Mouse (Mus musculus) neural tube, embryonic 15.5 days (tissue): ENCODE measurements around the gene Dand5. TPM values are rescaled to one million over a fixed set of nuclear protein-coding genes. Genes with fewer than 3 reads are reported as not detected.

ENCODE experiments used
- ATAC-seq: fragments of 200-750 bp; cut with Nextera tagmentation; 2 replicates; pipeline ENCODE4 v1.8.0; 2017; ENCODE audit warnings: mild to moderate bottlenecking, moderate TSS enrichment, moderate library complexity; ENCODE audit not compliant: low FRiP score
- H3K27ac ChIP-seq: fragments of 300-500 bp; sonication (generic); replicated peaks from 2 replicates; pipeline ENCODE4 v1.5.1; 2015; ENCODE audit warnings: mild to moderate bottlenecking, inconsistent platforms
- H3K27me3 ChIP-seq: fragments of 300-500 bp; sonication (generic); replicated peaks from 2 replicates; pipeline ENCODE4 v1.6.1; 2015; ENCODE audit warnings: inconsistent platforms
- H3K36me3 ChIP-seq: fragments of 300-500 bp; sonication (generic); 2 replicates; pipeline ENCODE4 v1.6.1; 2015; ENCODE audit warnings: inconsistent platforms
- H3K4me1 ChIP-seq: fragments of 300-500 bp; sonication (generic); 2 replicates; pipeline ENCODE4 v1.6.1; 2015; ENCODE audit warnings: inconsistent platforms
- H3K4me2 ChIP-seq: fragments of 300-500 bp; sonication (generic); 2 replicates; pipeline ENCODE4 v1.6.1; 2015; ENCODE audit warnings: inconsistent platforms, mild to moderate bottlenecking, moderate library complexity
- H3K4me3 ChIP-seq: fragments of 300-500 bp; sonication (generic); replicated peaks from 2 replicates; pipeline ENCODE4 v1.5.1; 2015; ENCODE audit warnings: mild to moderate bottlenecking, inconsistent platforms
- H3K9ac ChIP-seq: fragments of 300-500 bp; sonication (generic); replicated peaks from 2 replicates; pipeline ENCODE4 v1.6.1; 2015; ENCODE audit warnings: mild to moderate bottlenecking, inconsistent platforms
- H3K9me3 ChIP-seq: fragments of 300-500 bp; sonication (generic); replicated peaks from 2 replicates; pipeline ENCODE4 v1.6.1; 2016; ENCODE audit warnings: inconsistent platforms
- WGBS: fragments of 180-500 bp; shearing (Covaris S2); methylation state at CpG from one replicate; pipeline ENCODE4 v1.1.7; 2015; ENCODE audit warnings: mixed read lengths; 5-methylcytosine and 5-hydroxymethylcytosine counted together
- polyA plus RNA-seq: library from polyadenylated mRNA; unstranded; fragments of >200 nt; fragmentation: Nextera tagmentation; extraction: Ambion mirVana; gene quantifications from 2 replicates; pipeline ENCODE4 v1.2.1, GENCODE M21; 2015

Dand5 gene
- polyA plus RNA-seq, 1 experiment from 2014 or later, result 17.2 TPM

DNA sequence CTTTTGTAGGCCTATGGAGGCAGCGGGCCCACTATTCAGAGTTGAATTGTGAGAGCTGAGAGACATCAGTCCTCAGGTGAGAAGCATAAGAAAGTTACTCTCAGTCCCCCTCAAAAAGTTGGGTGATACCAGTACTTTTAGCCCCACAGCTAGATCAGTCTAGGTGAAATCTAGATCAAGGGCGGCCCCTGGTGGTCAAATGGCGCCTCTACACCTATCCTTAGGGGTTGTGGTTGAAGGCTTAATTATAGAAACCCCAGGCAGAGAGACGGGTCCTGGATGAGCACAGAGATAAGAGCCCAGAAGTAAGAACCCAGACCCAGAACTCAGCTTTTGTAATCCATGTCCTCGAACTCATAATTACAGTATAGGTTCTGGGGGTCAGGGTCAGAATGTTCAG lies 9.6 kb downstream of the Dand5 start:
- Histone ChIP-seq H3K36me3 (no peaks in the 10 kb centered on the region), H3K4me3 (no peak overlapping the region), H3K9ac (no peak overlapping the region), H3K4me1 (peaks cover 33% of the 10 kb centered on the region), H3K27me3 (peaks cover 8% of the 10 kb centered on the region; the same call in 1 of the 2 replicates), H3K4me2 (no peak overlapping the region), H3K9me3 (no peaks in the 10 kb centered on the region), H3K27ac (peak overlapping the region; percentile 49; the same call in 1 of the 2 replicates)
- 2% methylated on average over 5 of the region's 5 CpGs for WGBS
- no peak for ATAC-seq

DNA sequence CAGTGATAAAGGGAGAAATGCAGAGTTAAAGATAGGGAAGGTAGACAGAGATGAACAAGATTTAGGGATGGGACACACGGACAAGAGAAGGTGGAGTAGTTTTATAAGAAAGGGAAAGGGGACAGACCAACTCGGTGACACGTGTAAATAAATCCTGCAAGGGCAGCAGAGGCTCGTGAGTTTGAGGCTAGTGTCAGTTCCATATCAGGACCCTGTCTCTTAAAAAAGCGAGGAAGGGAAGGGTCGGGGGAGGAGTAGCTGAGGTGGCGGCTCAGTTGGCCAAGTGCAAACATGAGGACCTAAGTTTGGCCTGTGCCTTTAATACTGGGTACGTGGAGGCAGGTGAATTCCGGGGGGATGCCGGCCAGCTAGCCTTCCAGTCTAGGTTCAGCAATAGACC lies 11.3 kb downstream of the Dand5 start:
- no peak for ATAC-seq
- H3K4me2 ChIP-seq, result peak overlapping the region; percentile 59

DNA sequence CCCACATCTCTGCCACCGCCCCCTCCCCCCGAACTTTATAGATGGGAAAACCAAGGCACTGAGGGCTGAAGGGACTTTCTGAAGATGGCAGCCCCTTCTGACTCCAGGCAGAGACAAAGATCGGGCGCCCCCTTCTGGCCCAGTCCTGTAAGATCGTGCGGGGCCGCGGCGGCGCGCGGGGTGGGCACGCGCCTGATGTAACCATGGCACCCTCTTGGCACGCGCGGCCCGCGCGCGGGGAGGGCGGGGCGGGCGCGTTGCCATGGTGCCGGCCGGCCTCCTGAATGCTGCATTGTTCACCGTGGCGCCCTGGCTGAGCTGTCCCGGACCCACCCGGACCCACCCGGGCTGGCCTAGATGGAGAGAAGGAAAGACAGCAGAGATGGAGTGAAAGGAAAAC lies 11.7 kb downstream of the Dand5 start:
- under 1% methylated on average over 32 of the region's 32 CpGs for WGBS
- peak; percentile 73 for ATAC-seq
- Histone ChIP-seq H3K4me3 (peak overlapping the region; percentile 32), H3K27ac (peak overlapping the region; percentile 42), H3K4me2 (peak overlapping the region; percentile 59), H3K4me1 (peaks cover 33% of the 10 kb centered on the region), H3K9me3 (no peaks in the 10 kb centered on the region), H3K36me3 (no peaks in the 10 kb centered on the region), H3K9ac (no peak overlapping the region; the same call in 1 of the 2 replicates), H3K27me3 (peaks cover 17% of the 10 kb centered on the region; the same call in 1 of the 2 replicates)

More for the DNA sequence above, 11.3 kb downstream of the Dand5 start:
- Histone ChIP-seq H3K4me1 (peaks cover 33% of the 10 kb centered on the region), H3K36me3 (no peaks in the 10 kb centered on the region), H3K27ac (peak overlapping the region; percentile 42), H3K4me3 (peak overlapping the region; percentile 32), H3K27me3 (peaks cover 15% of the 10 kb centered on the region; the same call in 1 of the 2 replicates), H3K9me3 (no peaks in the 10 kb centered on the region), H3K9ac (no peak overlapping the region; the same call in 1 of the 2 replicates)
- 14% methylated on average over 10 of the region's 10 CpGs for WGBS

DNA sequence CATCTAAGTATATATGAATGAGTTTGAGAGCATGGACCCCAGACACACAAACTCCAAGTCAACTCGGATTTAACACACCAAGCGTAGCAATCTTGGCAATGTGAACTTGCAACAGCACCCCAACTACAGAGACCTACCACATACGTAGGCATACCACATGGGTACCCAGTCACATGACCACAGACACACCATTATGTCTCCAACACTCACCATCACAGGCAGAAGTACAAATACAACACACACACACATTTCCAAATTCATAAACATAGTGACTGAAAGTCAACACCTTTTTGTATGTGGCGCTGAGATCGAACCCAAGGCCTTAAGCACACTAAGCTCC lies 12.7 kb downstream of the Dand5 start:
- WGBS, result 66% methylated on average over 5 of the region's 5 CpGs
- no peak overlapping the region for H3K27ac ChIP-seq
- H3K27me3 ChIP-seq, result peaks cover 25% of the 10 kb centered on the region

DNA sequence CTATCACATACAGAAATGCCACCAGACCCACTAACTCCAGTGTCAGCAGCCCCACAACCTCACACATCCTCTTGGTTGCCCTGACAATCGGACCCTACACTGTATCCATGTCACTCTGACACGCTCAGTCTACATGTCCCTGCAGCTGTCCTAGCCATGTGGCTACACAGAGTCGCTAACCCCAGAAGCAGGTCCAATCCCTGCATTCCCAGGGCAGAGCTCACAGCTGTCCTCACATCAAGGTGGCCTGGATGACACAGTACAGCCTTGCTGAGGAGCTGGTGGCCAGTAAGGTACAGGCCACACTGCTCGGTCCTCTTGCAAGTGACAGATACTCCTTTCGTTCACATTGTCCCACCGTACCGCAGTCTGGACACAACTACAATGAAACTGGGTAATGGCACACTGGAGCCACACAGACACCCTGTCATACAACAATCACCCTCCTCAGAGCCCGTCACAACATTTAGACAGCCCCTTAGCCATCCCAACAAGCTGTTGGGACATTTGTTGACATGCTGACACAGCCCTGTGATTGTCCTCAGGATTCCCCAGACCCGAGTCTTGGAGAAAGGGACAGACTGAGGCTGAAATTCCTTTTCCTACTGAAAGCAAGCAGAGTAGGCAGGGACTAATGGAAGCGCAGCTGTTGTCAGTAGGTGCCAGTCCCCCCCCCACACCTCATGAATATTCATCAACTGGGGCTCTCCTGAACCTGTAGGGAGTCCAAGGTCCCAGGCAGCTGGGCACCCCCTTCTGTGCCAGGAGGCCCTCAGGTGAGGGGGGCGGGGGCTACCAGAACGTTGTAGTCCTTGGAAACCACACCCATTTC lies 13.3 kb downstream of the Dand5 start:
- Histone ChIP-seq H3K9ac (no peak overlapping the region), H3K4me1 (peaks cover 21% of the 10 kb centered on the region), H3K27me3 (peaks cover 31% of the 10 kb centered on the region), H3K4me2 (no peak overlapping the region), H3K9me3 (no peaks in the 10 kb centered on the region), H3K4me3 (no peak overlapping the region), H3K27ac (0 out of 2 replicates have a peak overlapping the region, but pooled peaks have one; percentile 1), H3K36me3 (no peaks in the 10 kb centered on the region)
- WGBS, result 42% methylated on average over 12 of the region's 12 CpGs
- ATAC-seq, result no peak

More for the DNA sequence above, 12.7 kb downstream of the Dand5 start:
- no peak overlapping the region for H3K4me2 ChIP-seq
- no peak overlapping the region for H3K4me3 ChIP-seq
- H3K9me3 ChIP-seq, result no peaks in the 10 kb centered on the region
- H3K36me3 ChIP-seq, result no peaks in the 10 kb centered on the region
- ATAC-seq, result no peak
- H3K9ac ChIP-seq, result no peak overlapping the region
- peaks cover 27% of the 10 kb centered on the region for H3K4me1 ChIP-seq

DNA sequence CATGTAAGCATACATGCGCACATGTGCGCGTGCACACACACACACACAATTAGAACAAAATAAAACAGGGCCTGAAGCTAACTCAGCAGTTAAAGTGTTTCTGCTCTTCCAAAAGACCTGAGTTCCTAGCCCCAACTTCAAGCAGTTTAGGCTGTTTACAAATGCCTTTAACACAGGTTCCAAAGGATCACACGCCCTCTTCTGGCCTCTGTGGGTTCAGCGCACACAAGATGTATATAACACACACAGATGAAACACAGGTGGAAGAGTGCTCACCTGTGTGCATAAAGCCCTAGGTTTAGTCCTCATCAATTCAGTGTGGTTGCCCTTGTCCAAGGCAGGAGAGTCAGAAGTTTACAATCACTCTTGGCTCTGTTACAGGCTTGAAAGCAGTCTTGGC lies 16.6 kb downstream of the Dand5 start:
- Histone ChIP-seq H3K4me1 (peaks cover 9% of the 10 kb centered on the region), H3K27me3 (peaks cover 52% of the 10 kb centered on the region), H3K4me2 (no peak overlapping the region), H3K9ac (no peak overlapping the region), H3K27ac (no peak overlapping the region), H3K4me3 (no peak overlapping the region), H3K36me3 (no peaks in the 10 kb centered on the region), H3K9me3 (no peaks in the 10 kb centered on the region)
- 95% methylated on average over 5 of the region's 5 CpGs for WGBS
- ATAC-seq, result no peak

DNA sequence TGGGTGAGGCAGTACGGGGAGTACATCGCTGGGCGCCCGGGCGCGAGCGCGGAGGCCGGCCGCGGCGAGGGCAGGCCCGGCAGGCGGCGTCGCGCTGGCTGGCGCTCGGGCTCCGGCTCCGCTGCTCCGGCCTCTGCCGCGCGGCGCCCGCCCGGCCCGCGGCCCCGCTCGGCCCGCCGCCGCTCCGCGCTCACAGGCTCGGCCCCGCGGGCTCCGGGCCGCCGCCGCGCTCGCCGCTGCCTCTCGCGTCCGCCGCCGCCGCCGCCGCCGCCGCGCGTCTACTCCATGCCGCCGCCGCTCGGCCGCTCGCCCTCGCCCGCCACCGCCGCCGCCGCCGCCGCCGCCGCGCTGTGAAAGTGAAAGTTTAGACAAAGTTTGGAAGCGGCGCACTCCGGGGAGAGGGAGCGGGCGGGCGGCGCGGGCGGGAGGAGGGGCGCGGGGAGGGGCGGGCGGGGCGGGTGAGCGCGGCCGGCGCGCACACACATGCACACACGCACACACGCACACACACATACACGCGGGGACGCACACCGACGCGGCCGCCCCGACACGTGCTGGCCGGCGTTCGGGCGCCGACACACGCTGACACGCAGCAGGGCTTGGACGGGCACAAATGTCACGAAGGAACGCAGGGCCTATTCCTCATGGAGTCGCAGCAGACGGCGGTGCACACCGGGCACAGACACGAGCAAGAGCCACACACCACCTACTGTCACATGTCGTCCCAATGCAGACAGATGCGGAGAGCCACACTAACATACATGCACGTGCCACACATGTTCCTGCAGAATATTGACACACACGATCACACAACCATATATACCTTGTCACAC lies 22.4 kb downstream of the Dand5 start, which contains the start of gene Nfix:
Gene Nfix (minus strand): TSS at position 346 of the 833 bp plus-strand sequence.
- 1% methylated on average over 38 of the region's 125 CpGs for WGBS
- peak within 1 kb of the TSS; percentile 98 for H3K4me2 ChIP-seq
- H3K4me1 ChIP-seq, result peaks cover 39% of the 10 kb centered on the region
- peak within 1 kb of the TSS; percentile 75 for H3K9ac ChIP-seq
- H3K36me3 ChIP-seq, result no peaks in the 10 kb centered on the region
- H3K27me3 ChIP-seq, result peaks cover 80% of the 10 kb centered on the region
- peak within 1 kb of the TSS; percentile 83 for H3K27ac ChIP-seq
- no peaks in the 10 kb centered on the region for H3K9me3 ChIP-seq
- peak; percentile 22; the same call in 1 of the 2 replicates for ATAC-seq
- peak within 1 kb of the TSS; percentile 58 for H3K4me3 ChIP-seq

DNA sequence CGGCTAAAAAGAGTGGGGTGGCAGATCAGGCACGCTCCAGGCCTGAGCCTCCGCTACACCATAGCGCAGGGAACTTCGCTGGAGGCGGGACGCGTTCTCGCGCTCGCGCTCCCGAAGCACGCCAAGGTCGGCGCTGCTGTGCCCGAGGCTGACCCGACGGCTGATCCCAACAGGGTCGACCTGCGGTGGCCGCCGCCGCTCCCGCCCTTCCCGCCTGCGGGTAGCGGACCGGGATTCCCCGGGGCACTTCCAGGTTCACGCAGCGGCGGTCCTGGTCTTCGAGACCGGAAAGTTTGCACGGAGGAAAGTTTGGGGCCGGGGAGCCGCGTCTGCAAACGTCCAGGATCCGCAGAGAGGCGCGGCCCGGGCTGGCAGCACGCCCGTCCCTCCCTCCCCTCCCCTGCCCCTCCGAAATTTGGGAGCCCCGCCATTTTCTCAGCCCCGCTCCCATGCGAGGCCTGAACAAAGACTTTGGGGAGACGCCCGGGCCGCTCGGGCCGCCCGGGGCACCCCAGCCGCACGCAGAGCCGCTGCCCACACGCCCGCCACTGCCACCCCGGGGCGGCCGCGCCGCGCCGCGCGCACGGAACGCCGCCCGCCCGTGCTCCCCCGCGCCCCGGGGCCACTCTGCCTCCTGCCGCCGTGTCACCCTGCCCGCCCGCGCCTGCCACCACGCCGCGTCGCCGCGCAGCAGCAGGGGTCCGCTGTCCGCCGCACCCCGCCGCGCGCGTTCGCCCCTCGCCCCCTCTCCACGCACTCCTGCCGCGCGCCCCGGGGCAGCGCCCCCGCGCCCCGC lies 23.3 kb downstream of the Dand5 start:
- H3K9me3 ChIP-seq, result no peaks in the 10 kb centered on the region
- peaks cover 48% of the 10 kb centered on the region for H3K4me1 ChIP-seq
- no peak for ATAC-seq
- peak overlapping the region; percentile 58 for H3K4me3 ChIP-seq
- peaks cover 79% of the 10 kb centered on the region for H3K27me3 ChIP-seq
- peak overlapping the region; percentile 83 for H3K27ac ChIP-seq
- H3K9ac ChIP-seq, result peak overlapping the region; percentile 75
- WGBS, result under 1% methylated on average over 81 of the region's 108 CpGs
- H3K4me2 ChIP-seq, result peak overlapping the region; percentile 98
- no peaks in the 10 kb centered on the region for H3K36me3 ChIP-seq

DNA sequence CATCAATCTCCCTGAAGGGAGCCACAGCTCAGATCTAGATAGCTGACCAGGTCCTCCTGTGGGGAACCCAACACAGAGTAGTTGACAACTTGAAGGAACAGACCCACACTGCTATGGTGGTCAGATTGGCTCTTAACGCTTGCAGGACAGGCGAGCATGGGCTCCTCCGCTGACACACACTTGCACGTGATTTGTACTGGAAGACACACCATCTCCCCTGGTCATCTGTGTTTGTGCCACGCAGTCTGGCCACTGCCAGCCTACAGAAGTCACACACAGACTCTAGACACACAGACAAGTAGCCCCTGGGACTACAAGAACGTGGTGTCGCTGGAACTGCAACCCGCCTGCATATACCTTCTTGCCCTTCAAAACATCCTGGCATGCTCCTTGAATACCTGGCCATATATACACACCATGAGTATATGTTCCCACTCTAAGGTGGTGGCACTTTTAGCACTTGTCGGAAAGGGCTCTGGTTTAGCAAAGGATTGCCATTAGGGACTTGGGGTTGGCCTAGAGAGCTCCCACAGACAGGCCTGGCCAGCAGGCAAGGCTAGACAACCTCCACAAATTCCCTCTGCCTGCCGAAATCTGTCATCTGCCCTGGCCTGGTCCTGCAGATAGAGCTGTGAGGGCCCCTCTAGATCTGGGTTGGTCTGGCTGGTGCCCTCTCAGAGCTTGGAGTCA lies 24.0 kb downstream of the Dand5 start:
- Histone ChIP-seq H3K4me1 (peaks cover 53% of the 10 kb centered on the region), H3K9me3 (no peaks in the 10 kb centered on the region), H3K27me3 (peaks cover 83% of the 10 kb centered on the region), H3K27ac (peak overlapping the region; percentile 83), H3K9ac (peak overlapping the region; percentile 75), H3K4me2 (peak overlapping the region; percentile 98), H3K36me3 (no peaks in the 10 kb centered on the region), H3K4me3 (peak overlapping the region; percentile 58)
- ATAC-seq, result no peak
- 46% methylated on average over 10 of the region's 10 CpGs for WGBS

DNA sequence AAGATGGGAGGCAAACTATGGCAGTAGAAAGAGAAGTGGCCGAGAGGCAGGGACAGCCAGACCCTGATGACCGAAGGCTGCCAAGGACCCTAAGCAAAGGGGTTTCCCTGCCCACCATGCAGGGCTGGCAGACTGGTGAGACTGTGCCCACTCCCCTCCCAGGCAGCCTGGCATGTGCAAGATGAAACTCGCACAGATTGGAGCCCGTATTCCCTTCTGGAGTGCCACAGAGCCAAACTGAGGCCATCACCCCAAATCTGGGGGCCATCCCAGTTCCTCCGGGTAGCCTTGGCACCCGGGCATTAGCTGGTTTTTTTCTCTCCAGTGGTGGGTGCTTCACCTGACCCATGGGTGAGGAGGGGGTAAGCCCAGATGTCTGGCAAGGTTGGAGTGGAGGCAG lies 24.7 kb downstream of the Dand5 start:
- no peak for ATAC-seq
- Histone ChIP-seq H3K36me3 (no peaks in the 10 kb centered on the region), H3K27ac (peak overlapping the region; percentile 83), H3K27me3 (peaks cover 81% of the 10 kb centered on the region), H3K9ac (no peak overlapping the region; the same call in 1 of the 2 replicates), H3K4me3 (peak overlapping the region; percentile 58), H3K4me1 (peaks cover 59% of the 10 kb centered on the region), H3K4me2 (peak overlapping the region; percentile 98), H3K9me3 (no peaks in the 10 kb centered on the region)
- WGBS, result 64% methylated on average over 6 of the region's 6 CpGs
